Mouse (Mus musculus): ENCODE measurements around the gene Mgst2. TPM values are rescaled to one million over a fixed set of nuclear protein-coding genes. Genes with fewer than 3 reads are reported as not detected.

Gene Mgst2
- polyA plus RNA-seq (2012; rRNA removed): 14.1 and 19.8 TPM in 2 replicates

GRCm38 (mm10) chr3:51660060-51660459, at the start of gene Mgst2:
Gene Mgst2, plus strand, starts transcription at chr3:51660360.

Other genes with a start within 250 kb of the Mgst2 start
- gene Naa15, start 245.2 kb upstream of the Mgst2 start, polyA plus RNA-seq (2012; rRNA removed): 0.91 and 1.2 TPM in 2 replicates
- gene Rab33b, start 176.4 kb upstream of the Mgst2 start, polyA plus RNA-seq (2012; rRNA removed): 8.6 and 10.1 TPM in 2 replicates
- 15.2 and 17.1 TPM in 2 replicates for gene Setd7, start 99.5 kb upstream of the Mgst2 start, polyA plus RNA-seq (2012; rRNA removed)